Mouse (Mus musculus) cerebellum, adult (tissue): Measurements from ENCODE around the gene Slc39a11.

Experiments
- ATAC-seq: cut with Nextera tagmentation; 2 replicates; pipeline ENCODE4 v1.9.2; 2017; ENCODE audit warnings: mild to moderate bottlenecking, moderate library complexity, mixed read lengths; ENCODE audit not compliant: insufficient number of reproducible peaks, low FRiP score, low TSS enrichment

The Slc39a11 gene

DNA sequence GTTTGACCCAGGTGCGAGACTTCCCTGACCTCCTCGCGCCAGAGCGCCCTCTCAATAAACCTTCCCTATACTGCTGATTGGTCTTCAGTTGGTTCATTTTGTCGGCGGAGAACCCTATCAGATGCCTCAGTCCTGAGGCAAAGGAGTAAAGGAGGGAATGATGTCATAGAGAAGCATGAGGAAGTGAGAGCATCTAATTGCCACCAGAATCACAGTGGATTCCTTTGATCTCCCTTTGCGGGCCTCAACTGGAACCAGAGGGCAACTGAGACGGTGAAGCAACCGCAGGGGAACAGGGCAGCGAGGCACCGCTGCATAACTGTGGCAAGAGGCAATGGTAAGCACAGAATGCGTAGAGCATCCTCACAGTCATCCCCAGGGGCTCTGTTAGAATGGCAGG is 11.2 kb downstream of the Slc39a11 start:
- no peak for ATAC-seq

DNA sequence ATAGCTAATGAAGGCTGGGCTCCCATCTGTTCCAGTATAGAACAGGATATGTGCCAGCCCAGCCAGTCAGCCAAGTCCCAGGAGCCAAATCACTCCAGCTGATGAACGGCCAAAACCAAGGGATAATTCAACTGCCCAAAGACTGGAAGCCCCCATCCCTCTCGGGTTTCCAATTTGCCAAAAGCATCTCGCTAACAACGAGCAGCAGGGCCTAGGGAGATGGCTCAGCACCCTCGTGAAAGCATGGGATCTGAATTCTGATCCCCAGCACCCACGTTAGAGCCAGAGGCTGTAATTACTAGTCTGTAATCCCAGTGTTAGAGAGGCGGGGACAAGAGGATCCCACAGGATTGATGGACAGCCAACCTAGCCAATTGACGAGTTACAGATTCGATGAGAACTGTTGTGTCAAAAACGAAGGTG is 15.2 kb downstream of the Slc39a11 start:
- ATAC-seq, result no peak

- ATAC-seq, result no peak
These were observed 16.5 kb downstream of the Slc39a11 start for GRCm38 (mm10) chr11:113633398-113633797.

DNA sequence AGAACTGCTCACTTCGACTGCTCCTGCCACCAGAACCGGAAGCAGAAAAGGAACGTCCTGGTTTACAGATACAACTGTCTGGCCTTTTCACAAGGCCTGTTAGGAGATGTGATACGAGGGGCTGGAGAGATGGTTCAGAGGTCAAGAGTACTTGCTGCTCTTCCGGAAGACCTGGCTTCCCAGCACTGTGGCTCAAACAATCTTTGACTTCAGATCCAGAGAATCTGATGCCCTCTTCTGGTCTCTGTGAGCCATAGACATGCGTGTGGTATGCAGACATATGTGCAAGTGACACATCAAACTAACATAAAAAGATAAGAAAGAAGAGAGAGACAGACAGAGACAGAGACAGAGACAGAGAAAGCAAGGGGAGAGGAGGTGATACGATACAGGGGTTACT is 17.6 kb downstream of the Slc39a11 start:
- no peak for ATAC-seq

- ATAC-seq, result no peak
These were observed 18.0 kb downstream of the Slc39a11 start for GRCm38 (mm10) chr11:113631862-113632261.

- ATAC-seq, result no peak
These were observed 18.6 kb downstream of the Slc39a11 start for GRCm38 (mm10) chr11:113631302-113631701.

DNA sequence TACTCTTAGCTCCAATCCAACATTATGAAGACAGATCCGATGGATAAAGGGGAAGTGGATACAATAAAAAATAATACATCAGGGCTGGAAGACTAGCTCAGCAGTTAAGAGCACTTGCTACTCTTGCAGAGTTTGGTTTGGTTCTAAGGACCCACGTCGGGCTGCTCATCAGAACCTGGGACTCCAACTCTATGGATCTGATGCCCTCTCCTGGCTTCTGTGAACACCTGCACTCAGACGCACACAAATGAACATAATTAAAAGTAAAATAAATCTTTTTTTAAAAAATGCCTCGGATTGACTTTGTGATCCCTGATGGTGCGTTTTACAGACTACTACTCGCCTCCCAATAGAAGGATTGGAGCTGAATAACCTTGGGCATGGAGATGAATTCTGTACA is 19.2 kb downstream of the Slc39a11 start:
- no peak for ATAC-seq

DNA sequence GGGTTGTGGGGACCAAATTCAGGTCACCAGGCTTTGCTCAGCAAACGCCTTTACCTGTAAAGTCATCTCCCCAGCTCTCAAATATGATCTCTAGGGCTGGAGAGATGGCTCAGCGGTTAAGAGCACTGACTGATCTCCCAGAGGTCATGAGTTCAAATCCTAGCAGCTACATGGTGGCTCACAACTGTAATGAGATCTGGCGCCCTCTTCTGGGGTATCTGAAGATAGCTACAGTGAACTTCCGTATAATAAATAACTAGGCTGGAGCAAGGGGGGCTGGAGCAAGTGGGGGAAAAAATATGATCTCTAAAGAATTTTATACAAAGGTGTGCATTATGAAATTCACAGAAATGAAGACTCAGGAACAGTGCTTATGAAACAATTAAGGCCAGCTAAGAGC is 22.1 kb downstream of the Slc39a11 start:
- no peak for ATAC-seq

DNA sequence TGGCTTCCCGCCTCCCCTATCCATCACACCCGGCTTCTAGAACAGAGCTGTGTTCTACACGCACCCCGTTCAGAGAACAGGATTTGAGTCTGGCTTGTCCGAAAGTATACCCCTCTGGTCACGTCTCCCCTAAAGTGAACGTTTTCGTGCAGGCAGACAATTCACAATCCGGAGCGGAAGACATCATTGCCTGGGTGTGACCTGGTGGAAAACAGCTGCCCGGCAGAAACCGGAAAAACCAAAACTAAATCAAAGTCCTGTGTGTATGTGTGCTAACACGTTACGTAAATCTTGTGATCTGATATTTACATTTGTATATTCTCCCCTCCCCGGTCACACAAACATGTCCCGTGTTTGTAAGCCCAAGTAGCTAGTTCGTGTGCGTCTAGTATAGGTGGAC is 24.4 kb downstream of the Slc39a11 start:
- no peak for ATAC-seq

DNA sequence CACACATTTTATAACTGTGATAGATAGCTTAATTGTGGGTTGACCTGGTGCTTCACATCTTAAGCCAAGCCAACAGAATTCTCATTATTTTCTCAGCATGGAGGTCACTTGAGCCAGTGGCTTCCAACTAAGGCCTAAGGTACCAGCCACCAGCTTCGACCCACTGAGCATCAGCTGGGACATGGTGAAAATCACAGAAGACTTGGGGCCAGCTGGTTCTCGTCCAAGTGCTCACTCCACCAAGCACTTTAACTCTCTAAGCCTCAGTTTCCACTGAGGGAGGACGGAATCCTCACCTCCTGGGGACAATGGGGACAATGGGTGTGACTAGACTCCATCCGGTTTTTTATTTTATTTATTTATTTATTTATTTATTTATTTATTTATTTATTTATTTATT is 27.9 kb downstream of the Slc39a11 start:
- ATAC-seq, result no peak

DNA sequence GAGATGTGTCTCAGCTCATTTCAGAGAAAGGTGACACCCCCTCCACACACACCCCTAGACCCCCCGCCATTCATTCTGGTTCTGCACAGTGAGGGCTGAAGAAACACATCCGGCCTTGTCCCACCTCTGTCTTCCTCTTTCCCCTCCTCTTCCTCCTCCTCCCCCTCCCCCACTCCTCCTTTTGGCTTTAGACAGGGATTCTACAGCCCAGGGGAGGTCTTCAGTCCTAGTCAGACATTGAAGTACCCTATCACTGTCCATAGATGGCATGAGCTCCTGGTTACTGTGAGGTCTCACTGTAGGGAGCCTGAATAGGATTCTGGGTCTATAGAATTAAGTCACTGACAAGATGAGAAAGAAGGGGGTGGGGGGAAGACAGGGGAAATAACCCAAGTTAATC is 28.9 kb downstream of the Slc39a11 start:
- no peak for ATAC-seq

- no peak for ATAC-seq
These were observed 30.3 kb downstream of the Slc39a11 start for GRCm38 (mm10) chr11:113619420-113620080.

GRCm38 (mm10) chr11:113618672-113619419 is 31.0 kb downstream of the Slc39a11 start, which contains the start of gene Sstr2:
Sstr2 (plus strand) TSS chr11:113619342.
- peak; percentile 53; the same call in 1 of the 2 replicates for ATAC-seq

GRCm38 (mm10) chr11:113618303-113618671 is 31.6 kb downstream of the Slc39a11 start:
- ATAC-seq, result no peak

DNA sequence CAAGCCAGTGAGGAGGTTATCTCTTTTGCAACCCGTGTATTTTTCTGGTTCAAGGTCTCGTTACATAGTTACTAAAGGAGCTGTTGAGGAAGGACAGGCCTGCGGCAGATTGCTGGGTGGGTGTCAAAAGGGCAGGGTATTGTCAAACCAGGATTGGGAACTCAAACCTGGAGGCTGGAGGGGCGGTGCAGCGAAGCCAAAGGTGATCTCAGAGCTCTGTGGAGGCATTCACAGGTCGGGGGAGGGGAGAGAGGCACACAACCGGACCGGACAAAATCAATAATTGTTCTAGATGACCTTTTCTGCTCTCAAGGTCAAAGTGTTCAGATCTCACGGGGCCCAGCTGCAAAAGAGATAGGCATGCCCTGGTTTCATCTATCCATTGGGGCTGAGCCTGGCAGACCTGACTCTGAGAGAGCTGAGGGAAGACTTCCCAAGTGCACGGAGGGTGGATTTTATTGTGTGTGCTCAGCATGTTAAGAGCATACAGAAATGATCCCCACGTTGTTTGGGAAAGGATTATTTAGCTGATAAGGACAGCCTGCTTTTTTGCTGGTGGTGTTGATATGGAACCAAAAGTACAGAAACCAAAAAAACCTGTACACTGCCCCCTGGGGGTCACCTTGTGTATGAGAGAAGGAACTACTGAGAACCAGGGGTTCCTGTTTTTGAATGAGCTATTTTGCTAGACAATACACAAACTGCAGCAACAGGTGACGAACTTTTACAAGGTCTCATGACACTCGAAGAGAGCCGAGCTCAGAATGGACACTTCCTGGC is 32.6 kb downstream of the Slc39a11 start:
- no peak for ATAC-seq

- no peak for ATAC-seq
These were observed 35.4 kb downstream of the Slc39a11 start for GRCm38 (mm10) chr11:113614476-113614875.

GRCm38 (mm10) chr11:113611664-113612611 is 37.9 kb downstream of the Slc39a11 start:
- ATAC-seq, result no peak

GRCm38 (mm10) chr11:113611112-113611646 is 38.7 kb downstream of the Slc39a11 start:
- no peak for ATAC-seq

GRCm38 (mm10) chr11:113610266-113610665 is 39.6 kb downstream of the Slc39a11 start:
- no peak for ATAC-seq

DNA sequence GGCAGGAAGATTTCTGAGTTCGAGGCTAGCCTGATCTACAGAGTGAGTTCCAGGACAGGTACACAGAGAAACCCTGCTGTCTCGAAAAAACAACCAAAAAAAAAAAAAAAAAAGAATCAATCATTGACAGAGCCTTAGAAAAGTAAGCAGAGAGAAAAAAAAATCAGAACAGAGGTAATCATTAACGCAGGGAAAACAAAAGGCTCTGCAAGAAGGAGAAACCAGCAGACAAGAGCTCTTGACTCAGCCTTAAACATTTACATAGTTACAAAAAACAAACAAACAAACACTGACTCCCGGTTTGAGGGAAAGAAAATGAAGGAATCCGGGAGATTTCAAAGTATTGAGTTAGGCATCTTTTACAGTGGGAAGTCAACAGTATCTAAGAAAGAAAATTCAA is 40.3 kb downstream of the Slc39a11 start:
- no peak for ATAC-seq
